Mouse (Mus musculus): Measurements from ENCODE around the gene Arl4c.

- no peak for TF ChIP-seq CTCF (IDR thresholded peaks at IDR 0.05; ENCODE audit: borderline replicate concordance, insufficient read depth, low read depth, low read length)
- no peak for TF ChIP-seq POLR2A (IDR thresholded peaks at IDR 0.05; ENCODE audit: borderline replicate concordance, insufficient read depth, low read length)
These were observed 32.9 kb downstream of the Arl4c start for GRCm38 (mm10) chr1:88668846-88669810.
